Mouse (Mus musculus) kidney, embryonic 14.5 days (tissue): ENCODE results near the gene Creb3l2. TPM values are rescaled to one million over a fixed set of nuclear protein-coding genes. Genes with fewer than 3 reads are reported as not detected.

Source experiments
- ATAC-seq: fragments of 200-750 bp; cut with Nextera tagmentation; 2 replicates; pipeline ENCODE4 v1.8.0; 2017; ENCODE audit warnings: moderate number of reproducible peaks, mild to moderate bottlenecking, moderate TSS enrichment, moderate library complexity; ENCODE audit not compliant: low FRiP score, low TSS enrichment
- H3K27ac ChIP-seq: fragments of 300-500 bp; sonication (generic); 2 replicates; pipeline ENCODE4 v1.5.1; 2014; ENCODE audit warnings: low read depth, mild to moderate bottlenecking, low read length, moderate library complexity, mixed read lengths
- H3K27me3 ChIP-seq: fragments of 300-500 bp; sonication (generic); 2 replicates; pipeline ENCODE4 v1.6.1; 2014; ENCODE audit warnings: mild to moderate bottlenecking, low read length; ENCODE audit not compliant: control insufficient read depth, insufficient read depth
- H3K36me3 ChIP-seq: fragments of 300-500 bp; sonication (generic); 2 replicates; pipeline ENCODE4 v1.6.1; 2014; ENCODE audit warnings: low read length, mixed read lengths; ENCODE audit not compliant: control insufficient read depth, insufficient read depth
- H3K4me1 ChIP-seq: fragments of 300-500 bp; sonication (generic); 2 replicates; pipeline ENCODE4 v1.6.1; 2014; ENCODE audit warnings: low read length, mixed read lengths; ENCODE audit not compliant: control insufficient read depth, insufficient read depth
- H3K4me2 ChIP-seq: fragments of 300-500 bp; sonication (generic); replicated peaks from 2 replicates; pipeline ENCODE4 v1.6.1; 2014; ENCODE audit warnings: low read depth, mild to moderate bottlenecking, low read length
- H3K4me3 ChIP-seq: fragments of 300-500 bp; sonication (generic); 2 replicates; pipeline ENCODE4 v1.5.1; 2014; ENCODE audit warnings: mild to moderate bottlenecking, low read length
- H3K9ac ChIP-seq: fragments of 300-500 bp; sonication (generic); 2 replicates; pipeline ENCODE4 v1.6.1; 2014; ENCODE audit warnings: low read depth, mild to moderate bottlenecking, low read length, moderate library complexity
- H3K9me3 ChIP-seq: fragments of 300-500 bp; sonication (generic); 2 replicates; pipeline ENCODE4 v1.6.1; 2016; ENCODE audit warnings: low read length; ENCODE audit not compliant: control insufficient read depth
- WGBS: fragments of 180-500 bp; shearing (Covaris S2); extraction: QIAGEN DNeasy Blood & Tissue Kit; methylation state at CpG from one replicate; pipeline ENCODE4 v1.1.7; 2014; 5-methylcytosine and 5-hydroxymethylcytosine counted together
- polyA plus RNA-seq: library from polyadenylated mRNA; unstranded; fragments of >200 nt; fragmentation: Nextera tagmentation; extraction: Ambion mirVana; gene quantifications from 2 replicates; pipeline ENCODE4 v1.2.1, GENCODE M21; 2014

The Creb3l2 gene
- polyA plus RNA-seq, 1 experiment from 2014 or later: 34.2 TPM

DNA sequence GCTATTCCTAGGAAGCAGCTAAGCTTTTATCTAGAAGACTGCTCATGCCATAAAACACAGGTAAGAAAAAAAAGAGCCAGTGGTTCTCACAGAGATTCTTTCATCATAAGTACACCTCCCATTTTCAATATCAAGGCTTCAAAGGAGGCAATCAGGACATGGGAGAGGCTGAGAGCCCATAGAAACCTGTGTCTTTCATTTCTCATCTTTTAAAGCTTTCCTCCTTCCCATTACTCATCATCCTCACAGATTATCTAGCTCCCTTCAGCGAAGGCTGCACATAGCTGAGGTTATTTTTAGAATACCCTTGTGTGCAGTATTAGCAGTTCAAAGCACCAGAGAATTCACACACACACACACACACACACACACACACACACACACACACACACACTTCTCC is 159.3 kb downstream of the Creb3l2 start:
- Histone ChIP-seq H3K4me2 (no peak overlapping the region), H3K9ac (no peak overlapping the region), H3K36me3 (no peaks in the 10 kb centered on the region), H3K4me3 (no peak overlapping the region), H3K27me3 (no peaks in the 10 kb centered on the region), H3K27ac (no peak overlapping the region), H3K9me3 (no peaks in the 10 kb centered on the region), H3K4me1 (no peaks in the 10 kb centered on the region)
- WGBS: 79% methylated on average over 1 of the region's 1 CpGs
- ATAC-seq: no peak

Other genes with a start within 250 kb of the Creb3l2 start
- 0.27 and 0.43 TPM in 2 replicates for gene Dgki, start 142.0 kb downstream of the Creb3l2 start, polyA plus RNA-seq
- 0.08 TPM in 1 of 2 replicates, not detected in the other for gene Akr1d1, start 88.0 kb upstream of the Creb3l2 start, polyA plus RNA-seq